In genomic region chr3:107458104-107458503, GRCm38 (mm10) we compare ENCODE assay signal across 8 mouse cellular contexts. TPM values are rescaled to one million over a fixed set of nuclear protein-coding genes. Genes with fewer than 3 reads are reported as not detected.
A peak's percentile ranks its signal among the peaks of the same experiment; 100 is the strongest.
DNase-seq lines count a peak whose midpoint lies in the region; ATAC-seq and TF ChIP-seq lines count a peak whose summit lies in the region.

No protein-coding gene starts in this region.

- peak overlapping the region; percentile 83 for H3K4me2 ChIP-seq in lung, embryonic 16.5 days (ENCODE audit: low read depth, low read length)
- peak overlapping the region; percentile 93 for H3K4me2 ChIP-seq in hindbrain, postnatal 0 days (ENCODE audit: low read depth, low read length)

- peak; percentile 46 for DNase-seq in cerebellum, adult 11 months
- DNase-seq in cerebellum, adult 9-10 months: no peak
- DNase-seq in lung, postnatal 36 days: no peak
- no peak for DNase-seq in hindbrain, postnatal 0 days (ENCODE audit: low spot score)
- no peak for DNase-seq in left cerebral cortex, adult 9 months (ENCODE audit: low spot score in 2 of 2)
- DNase-seq in ovary, postnatal 36 days (ENCODE audit: low spot score): no peak

- H3K9ac ChIP-seq in lung, embryonic 16.5 days (ENCODE audit: low read length): no peak overlapping the region
- H3K9ac ChIP-seq in hindbrain, postnatal 0 days (replicated peaks; ENCODE audit: low read length): peak overlapping the region; percentile 66

- no peaks in the 10 kb centered on the region for H3K9me3 ChIP-seq in lung, embryonic 16.5 days (ENCODE audit: control insufficient read depth, low read length)
- no peaks in the 10 kb centered on the region for H3K9me3 ChIP-seq in hindbrain, postnatal 0 days (ENCODE audit: low read length)

- no peak for ATAC-seq in lung, embryonic 16.5 days (ENCODE audit: low read depth)
- ATAC-seq in hindbrain, postnatal 0 days: no peak

- peak overlapping the region; percentile 52 for H3K4me3 ChIP-seq in lung, embryonic 16.5 days (ENCODE audit: low read length)
- peak overlapping the region; percentile 62 for H3K4me3 ChIP-seq in hindbrain, postnatal 0 days (ENCODE audit: low read length)
- H3K4me3 ChIP-seq in small intestine, adult 2 months (ENCODE audit: low read depth, low read length): peak overlapping the region; percentile 40; the same call in 1 of the 2 replicates

- no peak for TF ChIP-seq CTCF in hindbrain, postnatal 0 days (IDR thresholded peaks at IDR 0.05; ENCODE audit: low read depth)
- TF ChIP-seq CTCF in small intestine, adult 2 months (IDR thresholded peaks at IDR 0.05; ENCODE audit: extremely low read depth, insufficient read length, insufficient replicate concordance, low read depth, low read length): no peak

- WGBS in lung, embryonic 16.5 days: 4% methylated on average over 23 of the region's 23 CpGs
- 2% methylated on average over 23 of the region's 23 CpGs for WGBS in hindbrain, postnatal 0 days
- WGBS in small intestine, adult 2 months: 6% methylated on average over 23 of the region's 23 CpGs

- H3K36me3 ChIP-seq in lung, embryonic 16.5 days (ENCODE audit: control insufficient read depth, insufficient read depth, low read length): no peaks in the 10 kb centered on the region
- H3K36me3 ChIP-seq in hindbrain, postnatal 0 days (ENCODE audit: insufficient read depth, low read length): no peaks in the 10 kb centered on the region
- H3K36me3 ChIP-seq in small intestine, adult 2 months (ENCODE audit: control insufficient read depth, insufficient read depth, low read length): no peaks in the 10 kb centered on the region

- no peak overlapping the region for H3K27ac ChIP-seq in lung, embryonic 16.5 days (ENCODE audit: low read length)
- H3K27ac ChIP-seq in hindbrain, postnatal 0 days: no peak overlapping the region
- no peak overlapping the region for H3K27ac ChIP-seq in small intestine, adult 2 months (ENCODE audit: insufficient read depth, low read depth, low read length)

- no peak for TF ChIP-seq POLR2A in small intestine, adult 2 months (IDR thresholded peaks at IDR 0.05; ENCODE audit: low read depth, low read length)

- peaks cover 87% of the 10 kb centered on the region for H3K27me3 ChIP-seq in lung, embryonic 16.5 days (ENCODE audit: control insufficient read depth, insufficient read depth, low read depth, low read length)
- peaks cover 23% of the 10 kb centered on the region; the same call in 1 of the 2 replicates for H3K27me3 ChIP-seq in hindbrain, postnatal 0 days (ENCODE audit: insufficient read depth, low read length)
- peaks cover 47% of the 10 kb centered on the region for H3K27me3 ChIP-seq in small intestine, adult 2 months (ENCODE audit: control insufficient read depth, insufficient read depth, low read length)

- H3K4me1 ChIP-seq in lung, embryonic 16.5 days (replicated peaks; ENCODE audit: control insufficient read depth, insufficient read depth, low read length): peaks cover 23% of the 10 kb centered on the region
- peaks cover 13% of the 10 kb centered on the region; the same call in 1 of the 2 replicates for H3K4me1 ChIP-seq in hindbrain, postnatal 0 days (ENCODE audit: insufficient read depth, low read length)
- H3K4me1 ChIP-seq in small intestine, adult 2 months (ENCODE audit: control insufficient read depth, insufficient read depth, insufficient read length, low read length): peaks cover 5% of the 10 kb centered on the region; the same call in 1 of the 2 replicates

RNA-seq across cellular contexts. Expression of gene Kcnc4, which starts 1.2 kb away (rescaled TPM):
- 0.05 and 0.08 TPM in 2 replicates for polyA plus RNA-seq in lung, embryonic 16.5 days (2015; fragmentation: Nextera tagmentation; extraction: Ambion mirVana)
- total RNA-seq in hindbrain, postnatal 0 days (2014; rRNA removed): 42.6 and 44.3 TPM in 2 replicates
- polyA plus RNA-seq in hindbrain, postnatal 0 days (2015; fragmentation: Nextera tagmentation; extraction: Ambion mirVana): 13.3 and 16.6 TPM in 2 replicates
- polyA plus RNA-seq in small intestine, adult 2 months (2012; rRNA removed): 0.19 and 0.25 TPM in 2 replicates

RNA-seq across cellular contexts. Expression of gene Slc6a17, which starts 59.7 kb away (rescaled TPM):
- 1.3 and 1.8 TPM in 2 replicates for polyA plus RNA-seq in lung, embryonic 16.5 days (2015; fragmentation: Nextera tagmentation; extraction: Ambion mirVana)
- 66.3 and 71.8 TPM in 2 replicates for total RNA-seq in hindbrain, postnatal 0 days (2014; rRNA removed)
- polyA plus RNA-seq in hindbrain, postnatal 0 days (2015; fragmentation: Nextera tagmentation; extraction: Ambion mirVana): 18.9 and 20.6 TPM in 2 replicates
- polyA plus RNA-seq in small intestine, adult 2 months (2012; rRNA removed): 1.6 and 2.5 TPM in 2 replicates

Comparison
In these comparisons a context has a peak if more than half of its experiments do, and no peak if none do; other contexts are left out.
1. RNA of gene Kcnc4, which starts 1.2 kb away (polyA plus RNA-seq): 13.3 to 16.6 TPM in hindbrain, postnatal 0 days; 0.19 to 0.25 TPM in small intestine, adult 2 months and 0.05 to 0.08 TPM in lung, embryonic 16.5 days; every median in the first group is over 10 times any median in the second.
2. Peak in every context shown above with its lines, with median percentiles within 50 percentile points of each other: H3K4me3 ChIP-seq.